Mouse (Mus musculus): Measurements from ENCODE around the gene Zer1. TPM values are rescaled to one million over a fixed set of nuclear protein-coding genes. Genes with fewer than 3 reads are reported as not detected.
A peak's percentile ranks its signal among the peaks of the same experiment; 100 is the strongest.
"Not testable (repeated sequence)": the region's sequence is repeated elsewhere in the genome, so short reads cannot be mapped to it uniquely, and the experiment has no call there.

Gene Zer1
- 1.7 and 2.4 TPM in 2 replicates for polyA plus RNA-seq (2012)

DNA sequence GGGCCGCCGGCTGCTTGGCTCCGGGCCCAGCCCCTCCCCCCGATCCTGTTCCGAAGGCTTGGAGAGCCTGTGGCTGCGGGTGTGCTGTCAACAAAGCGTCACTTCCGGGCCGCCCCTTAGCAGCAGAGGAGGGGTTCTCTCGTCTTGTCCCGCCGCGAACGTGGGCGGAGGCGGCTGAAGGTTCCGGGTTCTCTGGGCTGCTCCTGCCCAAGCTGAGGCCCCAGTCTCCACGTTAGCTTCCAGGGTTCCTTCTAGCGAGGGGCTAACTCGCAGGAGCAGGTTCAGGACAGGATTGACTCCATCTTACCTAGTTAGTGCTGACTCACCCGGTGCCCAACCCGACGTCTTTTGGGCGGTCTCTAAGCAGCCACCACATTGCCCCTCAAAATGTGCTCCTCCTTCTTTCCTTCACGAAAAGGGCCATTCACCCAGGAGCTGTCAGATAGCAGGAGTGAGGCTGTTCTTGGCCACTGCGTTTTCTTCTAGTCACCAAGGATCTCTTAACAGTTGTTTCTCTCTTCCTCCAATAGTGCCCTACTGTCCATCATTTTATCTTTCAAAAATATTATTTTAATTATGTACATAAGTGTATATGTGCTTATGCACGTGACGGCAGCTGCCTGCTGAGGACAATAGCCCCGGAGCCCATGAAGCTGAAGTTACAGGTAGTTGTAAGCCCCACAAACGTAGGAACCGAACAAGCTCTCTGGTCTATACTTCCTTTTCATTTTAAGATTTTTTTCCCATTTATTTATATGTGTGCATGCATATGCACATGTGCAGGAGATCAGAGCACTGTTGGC is at the start of gene Zer1:
Zer1 (minus strand) TSS at position 114 of the 803 bp plus-strand sequence.
- H3K36me3 ChIP-seq (ENCODE audit: control insufficient read depth): peaks cover 16% of the 10 kb centered on the region
- H3K4me3 ChIP-seq (replicated peaks): peak within 1 kb of the TSS; percentile 78
- H3K4me1 ChIP-seq (ENCODE audit: control insufficient read depth): peaks cover 31% of the 10 kb centered on the region
- no peaks in the 10 kb centered on the region for H3K9me3 ChIP-seq (ENCODE audit: control insufficient read depth, low read length)
- TF ChIP-seq GATA1 (IDR thresholded peaks at IDR 0.05; ENCODE audit: low read length) (no peak), TAL1 (IDR thresholded peaks at IDR 0.05; ENCODE audit: low read length) (no peak)
- no peaks in the 10 kb centered on the region for H3K27me3 ChIP-seq (ENCODE audit: control insufficient read depth)

DNA sequence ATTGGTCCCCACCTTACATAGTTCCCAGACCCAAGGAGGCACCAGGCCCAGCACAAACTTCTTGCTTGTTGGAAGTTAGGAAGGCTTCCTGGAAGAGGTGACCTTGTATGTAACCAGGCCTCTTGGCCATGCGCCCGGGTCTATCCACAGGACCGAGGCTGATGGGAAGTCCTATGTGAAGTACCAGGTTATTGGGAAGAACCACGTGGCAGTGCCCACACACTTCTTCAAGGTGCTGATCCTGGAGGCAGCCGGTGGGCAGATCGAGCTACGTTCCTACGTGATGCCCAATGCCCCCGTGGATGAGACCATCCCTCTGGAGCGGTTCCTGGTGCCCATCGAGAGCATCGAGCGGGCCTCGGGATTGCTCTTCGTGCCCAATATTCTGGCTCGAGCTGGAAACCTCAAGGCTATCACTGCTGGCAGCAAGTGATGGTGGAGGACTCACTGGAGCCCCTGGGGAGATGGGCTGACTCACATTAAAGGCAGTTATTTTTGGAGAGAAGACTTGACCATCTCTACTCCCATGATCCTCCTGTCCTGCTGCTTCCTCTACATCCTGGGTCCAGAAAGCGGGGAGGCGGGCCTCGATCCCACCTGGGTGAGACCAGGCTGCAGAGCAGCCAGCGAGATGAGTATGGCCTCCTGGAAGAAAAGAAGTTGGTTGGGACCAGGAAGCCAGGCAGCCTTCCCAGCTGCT is 49.3 kb upstream of the Zer1 start:
- H3K27me3 ChIP-seq (ENCODE audit: control insufficient read depth): no peaks in the 10 kb centered on the region; the same call in 1 of the 2 replicates
- peaks cover 7% of the 10 kb centered on the region for H3K9me3 ChIP-seq (ENCODE audit: control insufficient read depth, low read length)
- peaks cover 44% of the 10 kb centered on the region for H3K4me1 ChIP-seq (ENCODE audit: control insufficient read depth)
- H3K36me3 ChIP-seq (ENCODE audit: control insufficient read depth): peaks cover 53% of the 10 kb centered on the region
- TF ChIP-seq TAL1 (IDR thresholded peaks at IDR 0.05; ENCODE audit: low read length): no peak
- TF ChIP-seq GATA1 (IDR thresholded peaks at IDR 0.05; ENCODE audit: low read length): no peak
- H3K4me3 ChIP-seq (replicated peaks): no peak overlapping the region

DNA sequence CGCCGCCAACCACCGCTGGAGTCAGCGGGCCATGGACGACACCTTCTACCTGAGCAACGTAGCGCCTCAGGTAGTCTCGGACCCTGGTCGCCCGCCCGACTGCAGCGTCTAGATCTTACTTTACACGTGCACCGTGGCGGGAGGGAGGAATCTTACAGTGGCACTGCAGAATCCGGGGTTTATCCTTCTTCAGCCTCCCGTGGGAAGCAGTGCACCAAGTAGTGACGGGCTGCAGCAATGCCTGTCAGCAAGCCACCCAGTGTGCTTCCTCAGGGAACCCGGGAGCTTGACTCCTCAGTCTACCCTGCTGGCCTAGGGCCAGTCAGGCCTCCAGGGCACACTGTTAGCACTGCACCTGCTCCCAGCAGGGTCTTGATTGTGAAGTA is 47.6 kb upstream of the Zer1 start:
- TF ChIP-seq GATA1 (IDR thresholded peaks at IDR 0.05; ENCODE audit: low read length) (no peak), TAL1 (IDR thresholded peaks at IDR 0.05; ENCODE audit: low read length) (no peak)
- peaks cover 22% of the 10 kb centered on the region for H3K9me3 ChIP-seq (ENCODE audit: control insufficient read depth, low read length)
- H3K27me3 ChIP-seq (ENCODE audit: control insufficient read depth): no peaks in the 10 kb centered on the region; the same call in 1 of the 2 replicates
- H3K36me3 ChIP-seq (ENCODE audit: control insufficient read depth): peaks cover 49% of the 10 kb centered on the region
- peak overlapping the region; percentile 72 for H3K4me3 ChIP-seq (replicated peaks)
- H3K4me1 ChIP-seq (ENCODE audit: control insufficient read depth): peaks cover 27% of the 10 kb centered on the region

DNA sequence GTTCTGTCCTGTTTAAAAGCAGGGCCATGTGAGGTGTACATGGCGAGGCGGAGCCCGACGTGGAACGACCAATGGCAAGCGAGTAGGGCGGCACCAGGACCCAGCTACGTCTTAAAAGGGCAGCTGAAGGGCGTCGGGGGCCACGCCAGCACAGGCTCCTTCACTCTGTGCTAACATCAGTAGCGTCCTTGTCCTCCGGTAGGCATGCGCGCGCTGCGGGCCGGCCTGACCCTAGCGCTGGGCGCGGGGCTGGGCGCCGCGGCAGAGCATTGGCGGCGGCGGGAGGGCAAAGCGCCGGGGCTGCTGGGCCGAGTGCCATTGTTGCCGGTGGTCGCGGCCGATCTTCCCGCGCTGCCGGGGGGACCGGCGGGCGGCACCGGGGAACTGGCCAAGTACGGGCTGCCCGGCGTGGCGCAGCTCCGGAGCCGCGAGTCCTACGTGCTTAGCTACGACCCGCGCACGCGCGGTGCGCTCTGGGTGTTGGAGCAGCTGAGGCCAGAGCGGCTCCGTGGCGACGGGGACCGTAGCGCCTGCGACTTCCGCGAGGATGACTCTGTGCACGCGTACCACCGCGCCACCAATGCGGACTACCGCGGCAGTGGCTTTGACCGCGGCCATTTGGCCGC is 47.1 kb upstream of the Zer1 start, which contains the start of gene Endog:
Endog (plus strand) TSS at position 123 of the 626 bp plus-strand sequence.
- H3K36me3 ChIP-seq (ENCODE audit: control insufficient read depth): peaks cover 44% of the 10 kb centered on the region
- peaks cover 26% of the 10 kb centered on the region for H3K9me3 ChIP-seq (ENCODE audit: control insufficient read depth, low read length)
- no peaks in the 10 kb centered on the region; the same call in 1 of the 2 replicates for H3K27me3 ChIP-seq (ENCODE audit: control insufficient read depth)
- H3K4me3 ChIP-seq (replicated peaks): peak within 1 kb of the TSS; percentile 72
- H3K4me1 ChIP-seq (ENCODE audit: control insufficient read depth): peaks cover 24% of the 10 kb centered on the region
- TF ChIP-seq GATA1 (IDR thresholded peaks at IDR 0.05; ENCODE audit: low read length) (no peak), TAL1 (IDR thresholded peaks at IDR 0.05; ENCODE audit: low read length) (no peak)

DNA sequence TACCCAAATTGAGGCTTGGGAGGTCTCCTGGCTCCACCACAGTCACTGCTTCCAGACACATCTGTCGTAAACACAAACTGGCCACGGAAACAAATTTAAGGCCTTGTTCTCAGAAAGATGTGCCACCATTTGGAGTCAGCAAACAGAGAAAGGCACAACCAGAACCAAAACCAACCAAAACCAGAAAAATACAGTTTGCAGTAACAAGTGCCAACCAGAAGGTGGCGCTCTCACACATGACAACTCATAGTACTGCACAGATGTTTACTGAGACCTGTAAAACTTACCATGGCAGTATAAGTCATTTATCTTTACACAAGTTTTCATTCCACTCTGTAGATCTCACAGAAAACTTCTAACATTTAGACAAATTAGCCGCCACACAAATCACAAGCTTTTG is 42.3 kb upstream of the Zer1 start:
- peaks cover 31% of the 10 kb centered on the region for H3K9me3 ChIP-seq (ENCODE audit: control insufficient read depth, low read length)
- H3K36me3 ChIP-seq (ENCODE audit: control insufficient read depth): no peaks in the 10 kb centered on the region
- no peak for TF ChIP-seq TAL1 (IDR thresholded peaks at IDR 0.05; ENCODE audit: low read length)
- peaks cover 6% of the 10 kb centered on the region for H3K4me1 ChIP-seq (ENCODE audit: control insufficient read depth)
- H3K27me3 ChIP-seq (ENCODE audit: control insufficient read depth): peaks cover 2% of the 10 kb centered on the region
- H3K4me3 ChIP-seq (replicated peaks): no peak overlapping the region

DNA sequence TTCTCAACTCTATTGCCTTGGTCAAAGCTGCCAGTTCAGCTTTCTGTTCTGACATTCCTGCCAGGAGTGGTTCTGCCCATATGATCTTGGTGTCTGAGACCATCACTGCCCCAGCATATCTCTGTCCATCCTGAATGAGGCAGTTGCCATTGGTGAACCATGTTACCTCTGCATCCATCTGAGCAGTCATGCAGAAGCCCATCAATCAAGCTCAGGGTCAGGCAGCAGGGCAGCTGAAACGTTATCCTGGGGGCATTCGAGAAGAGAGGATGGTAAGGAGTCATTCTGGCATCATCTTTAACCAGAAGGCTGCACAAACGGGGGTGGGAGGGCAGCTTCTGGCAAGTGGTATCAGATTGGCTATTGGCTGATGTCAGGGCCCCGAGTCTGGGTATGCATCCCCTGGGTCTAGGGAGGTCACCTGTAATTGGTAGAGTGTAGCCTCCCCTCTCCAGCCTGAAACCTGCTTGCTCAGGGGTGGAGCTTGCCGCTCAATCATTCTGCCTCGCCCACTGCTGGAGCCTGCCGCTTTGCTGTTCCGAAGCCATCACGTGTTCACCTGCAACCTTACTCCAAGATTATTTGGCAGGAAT is 40.1 kb upstream of the Zer1 start:
- Histone ChIP-seq H3K9me3 (ENCODE audit: control insufficient read depth, low read length) (peaks cover 31% of the 10 kb centered on the region), H3K4me3 (replicated peaks) (no peak overlapping the region), H3K4me1 (ENCODE audit: control insufficient read depth) (no peaks in the 10 kb centered on the region), H3K27me3 (ENCODE audit: control insufficient read depth) (peaks cover 2% of the 10 kb centered on the region), H3K36me3 (ENCODE audit: control insufficient read depth) (no peaks in the 10 kb centered on the region)
- TF ChIP-seq GATA1 (IDR thresholded peaks at IDR 0.05; ENCODE audit: low read length) (no peak), TAL1 (IDR thresholded peaks at IDR 0.05; ENCODE audit: low read length) (no peak)

DNA sequence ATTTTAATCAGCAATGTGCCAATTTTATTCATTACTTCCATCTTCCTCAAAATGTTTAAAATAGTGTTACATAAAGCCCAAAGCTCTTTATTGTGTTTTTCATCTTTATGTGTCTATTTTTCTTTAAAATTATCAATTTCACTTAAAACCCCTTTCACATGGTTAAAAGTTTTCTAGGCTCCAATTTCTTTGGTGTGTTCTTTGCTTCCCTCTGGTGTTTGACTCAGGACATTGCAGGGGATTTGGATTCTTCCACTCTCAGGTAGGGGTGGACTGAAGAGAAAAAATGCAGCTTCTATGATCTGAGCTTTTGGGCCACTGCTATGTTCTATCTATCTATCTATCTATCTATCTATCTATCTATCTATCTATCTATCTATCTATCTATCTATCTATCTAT is 37.4 kb upstream of the Zer1 start:
- no peaks in the 10 kb centered on the region for H3K36me3 ChIP-seq (ENCODE audit: control insufficient read depth)
- no peak overlapping the region for H3K4me3 ChIP-seq (replicated peaks)
- H3K4me1 ChIP-seq (ENCODE audit: control insufficient read depth): no peaks in the 10 kb centered on the region
- TF ChIP-seq GATA1 (IDR thresholded peaks at IDR 0.05; ENCODE audit: low read length): no peak
- no peak for TF ChIP-seq TAL1 (IDR thresholded peaks at IDR 0.05; ENCODE audit: low read length)
- peaks cover 2% of the 10 kb centered on the region for H3K27me3 ChIP-seq (ENCODE audit: control insufficient read depth)
- peaks cover 14% of the 10 kb centered on the region for H3K9me3 ChIP-seq (ENCODE audit: control insufficient read depth, low read length)

DNA sequence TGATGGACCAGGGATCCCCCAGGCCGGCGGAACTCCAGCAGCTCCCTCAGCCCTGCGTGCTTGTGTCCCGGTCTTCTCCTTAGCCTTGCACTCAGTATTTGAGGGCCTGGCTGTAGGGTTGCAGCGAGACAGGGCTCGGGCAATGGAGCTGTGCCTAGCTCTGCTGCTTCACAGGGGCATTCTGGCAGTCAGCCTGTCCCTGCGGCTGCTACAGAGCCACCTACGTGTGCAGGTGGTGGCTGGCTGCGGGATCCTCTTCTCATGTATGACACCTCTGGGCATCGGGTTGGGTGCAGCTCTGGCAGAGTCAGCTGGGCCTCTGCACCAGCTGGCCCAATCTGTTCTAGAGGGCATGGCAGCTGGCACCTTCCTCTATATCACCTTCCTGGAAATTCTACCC is 35.5 kb upstream of the Zer1 start:
- not testable (repeated sequence) for H3K4me1 ChIP-seq (ENCODE audit: control insufficient read depth); H3K4me3 ChIP-seq (replicated peaks); H3K27me3 ChIP-seq (ENCODE audit: control insufficient read depth); H3K9me3 ChIP-seq (ENCODE audit: control insufficient read depth, low read length); H3K36me3 ChIP-seq (ENCODE audit: control insufficient read depth)

DNA sequence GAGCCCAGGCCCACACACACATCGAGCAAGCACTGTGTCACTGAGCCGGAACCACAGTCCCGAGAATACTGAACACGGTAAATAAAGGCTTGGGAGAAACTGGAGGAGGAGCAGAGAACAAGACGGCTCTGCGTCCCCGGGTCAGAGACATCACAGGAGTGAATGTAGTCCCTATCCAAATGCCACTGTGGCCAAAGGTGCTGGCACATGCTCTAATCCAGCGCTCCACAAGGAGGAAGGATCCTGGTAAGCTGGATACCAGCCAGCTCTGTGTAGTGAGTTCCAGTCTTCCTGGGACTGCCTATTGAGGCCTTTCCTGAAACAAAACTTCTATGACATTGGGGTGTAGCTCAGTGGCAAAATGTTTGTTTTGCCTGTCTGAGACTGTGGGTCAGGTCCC is 28.2 kb upstream of the Zer1 start:
- H3K4me1 ChIP-seq (ENCODE audit: control insufficient read depth): no peaks in the 10 kb centered on the region
- no peaks in the 10 kb centered on the region for H3K9me3 ChIP-seq (ENCODE audit: control insufficient read depth, low read length)
- no peaks in the 10 kb centered on the region for H3K27me3 ChIP-seq (ENCODE audit: control insufficient read depth)
- no peak overlapping the region for H3K4me3 ChIP-seq (replicated peaks)
- TF ChIP-seq GATA1 (IDR thresholded peaks at IDR 0.05; ENCODE audit: low read length) (no peak), TAL1 (IDR thresholded peaks at IDR 0.05; ENCODE audit: low read length) (no peak)
- H3K36me3 ChIP-seq (ENCODE audit: control insufficient read depth): peaks cover 33% of the 10 kb centered on the region

All from erythroblast, embryonic 14.5 days (primary cell).